Mouse (Mus musculus) C2C12 (cell line): ENCODE measurements at regions not wholly inside any gene's neighbourhood (a gene's known extent, or its start where the extent isn't known, plus 50 kb on each side); places are given as distances from the start of the nearest gene placed in this dataset.

Source experiments
- H3K27me3 ChIP-seq: one replicate; pipeline ENCODE4 v1.6.1; 2011; ENCODE audit not compliant: control insufficient read depth, insufficient read depth, insufficient read length
- H3K36me3 ChIP-seq: one replicate; pipeline ENCODE4 v1.6.1; 2011; ENCODE audit not compliant: control insufficient read depth, insufficient read depth
- H3K4me3 ChIP-seq: one replicate; pipeline ENCODE4 v1.5.1; 2011; ENCODE audit warnings: mild to moderate bottlenecking, control low read depth; ENCODE audit not compliant: poor library complexity, insufficient read depth, severe bottlenecking
- H3K79me2 ChIP-seq: one replicate; pipeline ENCODE4 v1.6.1; 2011; ENCODE audit not compliant: control insufficient read depth, insufficient read depth
- H3K79me3 ChIP-seq: one replicate; pipeline ENCODE4 v1.6.1; 2011; ENCODE audit warnings: low read depth, control low read depth
- H3ac ChIP-seq: one replicate; pipeline ENCODE3; 2011; ENCODE audit warnings: low read depth; ENCODE audit not compliant: control insufficient read depth, insufficient read length
- CEBPB ChIP-seq: IDR thresholded peaks from one replicate; pipeline ENCODE4 v1.6.1; 2011; ENCODE audit warnings: low read depth, mild to moderate bottlenecking, control low read depth, moderate library complexity
- CTCF ChIP-seq: IDR thresholded peaks from one replicate; pipeline ENCODE4 v1.5.1; 2011; ENCODE audit not compliant: control insufficient read depth, insufficient read depth, insufficient read length
- FOSL1 ChIP-seq: IDR thresholded peaks from one replicate; pipeline ENCODE4 v1.8.0; 2011; ENCODE audit warnings: mild to moderate bottlenecking, low read length; ENCODE audit not compliant: poor library complexity, insufficient read depth, severe bottlenecking
- MAX ChIP-seq: IDR thresholded peaks from one replicate; pipeline ENCODE4 v1.6.1; 2011; ENCODE audit warnings: mild to moderate bottlenecking, control low read depth
- MYOD1 ChIP-seq: IDR thresholded peaks from one replicate; pipeline ENCODE4 v1.6.1; 2011; ENCODE audit warnings: low read depth; ENCODE audit not compliant: control insufficient read depth, insufficient read length
- MYOG ChIP-seq: IDR thresholded peaks from one replicate; pipeline ENCODE4 v1.6.1; 2011; ENCODE audit not compliant: control insufficient read depth, insufficient read length; ENCODE audit errors: extremely low read depth
- USF1 ChIP-seq: IDR thresholded peaks from one replicate; pipeline ENCODE4 v1.6.1; 2011; ENCODE audit warnings: low read depth, mild to moderate bottlenecking, control low read depth, moderate library complexity

- no peak overlapping the region for H3ac ChIP-seq
- no peak for TF ChIP-seq MYOG
- no peak for TF ChIP-seq FOSL1
- no peak for TF ChIP-seq USF1
- TF ChIP-seq MAX: no peak
- no peak for TF ChIP-seq CEBPB
- no peak for TF ChIP-seq MYOD1
- TF ChIP-seq CTCF: no peak
- no peaks in the 10 kb centered on the region for H3K79me3 ChIP-seq
- H3K36me3 ChIP-seq: no peaks in the 10 kb centered on the region
- H3K79me2 ChIP-seq: no peaks in the 10 kb centered on the region
- no peak overlapping the region for H3K4me3 ChIP-seq
- no peaks in the 10 kb centered on the region for H3K27me3 ChIP-seq
These were observed 594.8 kb downstream of the Rapgef2 start for GRCm38 (mm10) chr3:78691499-78691898.

GRCm38 (mm10) chr3:78677656-78678055 lies 608.7 kb downstream of the Rapgef2 start:
- Histone ChIP-seq H3K4me3 (no peak overlapping the region), H3K36me3 (no peaks in the 10 kb centered on the region), H3ac (no peak overlapping the region), H3K79me3 (no peaks in the 10 kb centered on the region), H3K79me2 (no peaks in the 10 kb centered on the region), H3K27me3 (no peaks in the 10 kb centered on the region)
- no peak for TF ChIP-seq FOSL1

- Histone ChIP-seq H3K27me3 (no peaks in the 10 kb centered on the region), H3K4me3 (no peak overlapping the region), H3ac (no peak overlapping the region), H3K36me3 (no peaks in the 10 kb centered on the region), H3K79me2 (no peaks in the 10 kb centered on the region), H3K79me3 (no peaks in the 10 kb centered on the region)
- no peak for TF ChIP-seq CTCF
- TF ChIP-seq MAX: no peak
- no peak for TF ChIP-seq MYOG
- no peak for TF ChIP-seq MYOD1
- TF ChIP-seq FOSL1: no peak
- TF ChIP-seq CEBPB: no peak
- TF ChIP-seq USF1: no peak
These were observed 609.5 kb downstream of the Rapgef2 start for GRCm38 (mm10) chr3:78676806-78677205.

GRCm38 (mm10) chr3:78674529-78675187 lies 611.7 kb downstream of the Rapgef2 start:
- Histone ChIP-seq H3ac (no peak overlapping the region), H3K79me2 (no peaks in the 10 kb centered on the region), H3K36me3 (no peaks in the 10 kb centered on the region), H3K79me3 (no peaks in the 10 kb centered on the region), H3K4me3 (no peak overlapping the region), H3K27me3 (no peaks in the 10 kb centered on the region)
- TF ChIP-seq CEBPB (no peak), MAX (no peak), FOSL1 (no peak), USF1 (no peak), CTCF (no peak), MYOG (no peak), MYOD1 (no peak)

GRCm38 (mm10) chr3:78668050-78668449 lies 618.3 kb downstream of the Rapgef2 start:
- no peaks in the 10 kb centered on the region for H3K79me3 ChIP-seq
- H3K79me2 ChIP-seq: no peaks in the 10 kb centered on the region
- no peak overlapping the region for H3ac ChIP-seq
- no peaks in the 10 kb centered on the region for H3K36me3 ChIP-seq
- no peaks in the 10 kb centered on the region for H3K27me3 ChIP-seq
- no peak overlapping the region for H3K4me3 ChIP-seq
- TF ChIP-seq MYOG (no peak), MYOD1 (no peak), MAX (no peak), CTCF (no peak), USF1 (no peak), CEBPB (no peak), FOSL1 (no peak)
